Mouse (Mus musculus) heart, adult 18-20 months (tissue): Measurements from ENCODE around the gene Trim47. TPM values are rescaled to one million over a fixed set of nuclear protein-coding genes. Genes with fewer than 3 reads are reported as not detected.

ENCODE experiments used
- DNase-seq, 2 experiments: peaks; one replicate each; pipeline ENCODE4 v3.0.0; 2021 to 2022; ENCODE audit warnings: mixed read lengths in 1 of 2
- total RNA-seq, 2 experiments: library from RNA; stranded (reverse); gene quantifications; 2 replicates each; pipeline ENCODE4 v1.2.3; 2021

Trim47 gene
- total RNA-seq, 2 experiments from 2014 or later: 24.7 to 27.6 TPM

DNA sequence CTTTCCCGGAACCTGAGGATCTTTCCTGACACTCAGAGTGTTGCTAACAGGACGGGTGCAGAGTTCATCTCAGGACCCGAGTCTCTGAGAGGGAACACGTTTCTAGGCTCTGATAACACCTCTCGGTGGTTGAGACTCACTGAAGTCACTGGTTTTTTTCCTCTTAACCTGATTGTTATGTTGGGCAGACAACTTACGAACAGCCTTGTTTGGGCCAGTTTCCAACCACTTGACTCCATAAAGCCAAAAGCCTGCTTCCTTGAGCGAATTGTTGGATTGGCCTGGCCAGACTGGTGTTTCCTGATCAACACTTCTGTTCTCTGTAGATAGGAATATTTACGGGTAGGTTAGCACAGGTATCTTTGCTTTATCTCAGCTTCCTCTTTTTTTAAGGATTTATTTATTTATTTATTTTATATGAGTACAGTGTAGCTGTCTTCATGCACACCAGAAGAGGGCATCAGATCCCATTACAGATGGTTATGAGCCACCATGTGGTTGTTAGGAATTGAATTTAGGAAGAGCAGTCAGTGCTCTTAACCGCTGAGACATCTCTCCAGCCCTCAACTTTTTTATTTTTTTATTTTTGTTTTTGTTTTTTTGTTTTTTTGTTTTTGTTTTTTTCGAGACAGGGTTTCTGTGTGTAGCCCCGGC lies 38.1 kb downstream of the Trim47 start:
- peak; percentile 44 to 52 for DNase-seq

DNA sequence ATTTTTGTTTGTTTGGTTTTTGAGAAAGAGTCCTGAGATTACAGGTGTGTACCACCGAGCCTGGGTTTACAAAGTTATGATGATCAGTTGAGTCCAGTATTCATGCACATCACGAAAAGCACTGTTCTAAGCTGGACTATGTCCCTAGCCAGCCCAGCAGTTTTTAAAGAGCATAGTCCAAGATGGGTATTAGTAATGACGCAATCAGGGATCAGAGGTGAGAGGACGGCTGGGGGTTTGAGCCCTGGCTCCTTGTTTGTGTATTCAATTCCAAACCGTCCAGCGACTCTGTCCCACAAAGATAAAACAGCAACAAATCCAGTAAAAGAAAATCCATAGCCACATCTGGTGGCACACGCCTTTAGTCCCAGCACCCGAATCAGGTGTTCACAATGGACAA lies 38.8 kb downstream of the Trim47 start:
- DNase-seq: no peak

GRCm38 (mm10) chr11:116087194-116088130 lies 39.5 kb downstream of the Trim47 start:
- DNase-seq: peak; percentile 93 to 97

- peak; percentile 98 to 99 for DNase-seq
Measured at GRCm38 (mm10) chr11:116086258-116087193, 40.5 kb downstream of the Trim47 start, which contains the start of gene Wbp2. Gene Wbp2 (minus strand): TSS chr11:116086995.

DNA sequence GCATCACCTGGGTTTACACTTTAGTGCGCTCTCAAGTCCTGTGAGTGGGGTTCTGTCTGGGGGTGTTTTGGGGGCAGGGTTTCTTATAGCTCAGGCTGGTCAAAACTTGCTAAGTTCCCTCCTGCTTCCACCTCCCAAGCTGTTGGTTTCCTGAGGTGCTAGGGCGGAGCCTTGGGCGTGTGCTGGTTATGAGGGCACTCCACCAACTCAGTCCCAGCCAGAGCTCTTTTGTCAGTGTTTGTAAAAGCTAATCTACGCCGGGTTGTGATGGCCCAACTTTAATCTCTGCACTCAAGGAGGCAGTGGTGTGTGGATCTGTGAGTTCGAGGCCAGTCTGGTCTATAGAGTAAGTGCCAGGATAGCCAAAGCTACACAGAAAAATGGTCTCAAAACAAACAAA lies 42.8 kb downstream of the Trim47 start:
- no peak for DNase-seq

GRCm38 (mm10) chr11:116083096-116083672 lies 43.8 kb downstream of the Trim47 start:
- no peak for DNase-seq

DNA sequence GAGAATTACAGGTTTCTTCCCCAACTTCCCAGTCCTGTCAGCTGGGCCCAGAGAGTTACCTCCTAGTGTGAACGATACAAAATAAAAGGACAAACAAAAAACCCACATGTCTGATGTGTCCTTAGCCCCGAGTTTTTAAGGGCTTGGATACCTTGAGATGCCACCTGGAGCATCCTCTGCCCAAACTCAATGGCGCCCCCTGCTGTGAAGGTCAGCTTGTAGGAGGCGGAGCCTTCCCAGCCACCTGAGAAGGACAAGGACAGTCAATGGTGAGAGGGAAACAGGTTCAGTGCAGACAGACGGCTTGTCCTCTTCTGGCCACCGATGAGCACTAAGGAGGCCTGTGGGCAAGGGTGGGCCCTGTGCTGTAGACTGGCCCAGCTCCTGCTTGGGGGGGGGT lies 45.9 kb downstream of the Trim47 start:
- DNase-seq: peak in 1 of 2 experiments; percentile 74

- DNase-seq: no peak
Measured at GRCm38 (mm10) chr11:116079511-116079910, 47.5 kb downstream of the Trim47 start.

DNA sequence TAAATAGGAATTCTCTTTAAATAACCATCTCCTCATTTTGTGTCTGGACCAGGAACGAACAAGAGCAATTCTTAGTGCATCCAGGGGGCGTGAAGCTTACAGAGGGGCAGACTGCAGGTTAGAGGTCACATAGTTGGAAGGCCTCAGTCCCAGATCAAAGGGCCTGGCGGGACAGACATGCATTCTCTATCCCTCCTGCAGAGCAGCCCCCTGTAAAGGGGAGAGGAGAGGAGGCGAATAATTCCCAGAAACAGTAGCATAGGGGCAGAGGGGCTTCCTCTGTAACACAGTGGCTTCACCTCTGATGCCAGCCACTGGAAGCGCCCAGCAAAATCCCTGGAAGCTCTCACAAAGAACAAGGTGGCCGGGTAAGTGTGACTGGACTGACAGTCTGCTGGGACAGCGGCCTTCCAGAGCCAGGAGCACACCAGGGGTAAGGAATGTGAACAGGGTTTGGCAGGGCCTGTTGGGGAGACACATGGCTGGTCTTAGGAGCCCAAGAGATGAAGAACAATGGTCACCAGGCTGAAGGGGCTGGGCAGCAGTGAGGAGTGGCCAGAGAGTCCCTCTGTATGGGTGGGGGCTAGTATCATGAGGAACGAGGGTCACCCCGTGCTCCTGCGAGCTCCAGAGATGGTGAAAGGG lies 48.2 kb downstream of the Trim47 start:
- DNase-seq: no peak

DNA sequence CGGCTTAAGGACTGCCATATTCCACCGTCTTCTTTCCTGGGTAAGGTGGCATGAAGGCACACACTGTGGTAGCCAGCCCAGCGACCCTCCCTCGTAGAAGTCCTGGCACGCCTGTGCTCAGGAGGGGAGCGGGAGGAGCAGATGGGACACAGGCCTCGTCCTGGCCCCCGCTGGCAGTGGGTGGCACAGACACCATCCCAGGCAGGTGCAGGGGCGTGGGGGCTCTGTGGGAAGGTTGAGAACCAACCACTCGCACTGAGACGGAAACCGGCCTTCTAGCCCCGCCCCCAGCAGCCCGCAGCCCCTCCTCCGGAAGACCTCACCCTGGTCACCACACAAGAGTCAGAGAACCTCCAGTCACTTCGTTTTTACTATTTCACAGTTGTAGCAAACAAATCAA lies 48.8 kb downstream of the Trim47 start:
- peak; percentile 65 to 70 for DNase-seq

DNA sequence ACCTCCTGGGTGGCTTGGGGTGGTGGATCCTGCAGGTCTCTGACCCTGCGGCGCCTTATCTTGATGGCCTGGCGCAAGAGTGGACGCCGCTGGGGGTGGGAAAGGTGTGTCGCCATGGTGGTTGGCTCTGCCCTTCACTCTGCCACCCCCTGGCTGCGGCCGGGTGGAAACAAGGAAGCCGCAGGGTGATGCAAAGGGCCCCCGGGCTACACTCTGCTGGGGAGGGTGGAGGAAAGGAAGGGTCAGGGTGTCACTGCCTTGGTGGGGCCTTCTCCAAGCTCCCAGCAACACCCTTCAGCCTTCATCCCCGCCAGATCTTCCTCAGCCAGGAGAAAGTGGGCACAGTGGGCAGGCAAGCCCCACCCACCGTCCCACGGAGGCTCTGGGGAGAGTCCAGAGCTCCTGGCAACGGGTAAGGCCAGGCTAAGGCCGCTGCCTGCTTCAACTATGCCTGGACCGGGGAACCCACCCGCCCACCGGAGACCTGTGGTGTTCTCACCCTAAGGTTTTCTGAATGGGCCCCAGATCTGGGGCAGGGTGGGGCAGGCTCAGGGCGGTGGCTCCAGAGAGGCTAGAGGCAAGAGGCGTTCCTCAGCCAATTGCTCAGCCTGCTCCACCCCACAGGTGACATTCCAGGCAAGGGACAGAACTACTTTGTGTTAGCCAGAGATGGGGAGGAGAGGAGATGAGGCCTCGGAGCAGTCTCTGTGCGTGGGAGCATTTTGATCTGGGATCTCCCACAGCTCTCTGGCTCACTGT lies 49.4 kb downstream of the Trim47 start, which contains the start of gene Unc13d:
TSS of gene Unc13d (minus strand) at position 516 of the 759 bp plus-strand sequence.
- peak in 1 of 2 experiments; percentile 58 for DNase-seq

DNA sequence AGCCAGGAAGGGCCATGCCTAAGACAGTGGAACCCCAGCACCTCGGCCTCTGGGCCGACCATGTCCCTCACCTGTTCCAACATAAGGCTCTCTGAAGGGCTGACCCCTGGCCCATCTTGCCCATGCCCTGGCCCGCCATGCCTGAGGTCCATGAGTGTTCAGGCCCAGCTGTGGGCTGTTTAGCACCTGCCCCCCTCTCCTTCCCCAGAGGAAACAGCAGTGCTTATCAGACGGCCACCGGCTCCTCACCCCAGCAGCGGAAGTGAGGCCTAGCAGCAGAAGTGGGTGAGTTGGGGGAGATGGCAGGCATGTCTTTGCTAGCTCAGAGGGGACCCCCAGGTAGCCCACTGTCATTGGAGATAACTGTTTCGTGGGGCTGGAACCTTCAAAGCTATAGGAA lies 50.2 kb downstream of the Trim47 start:
- DNase-seq: no peak

- no peak for DNase-seq
Measured at GRCm38 (mm10) chr11:116076266-116076540, 50.8 kb downstream of the Trim47 start.

DNA sequence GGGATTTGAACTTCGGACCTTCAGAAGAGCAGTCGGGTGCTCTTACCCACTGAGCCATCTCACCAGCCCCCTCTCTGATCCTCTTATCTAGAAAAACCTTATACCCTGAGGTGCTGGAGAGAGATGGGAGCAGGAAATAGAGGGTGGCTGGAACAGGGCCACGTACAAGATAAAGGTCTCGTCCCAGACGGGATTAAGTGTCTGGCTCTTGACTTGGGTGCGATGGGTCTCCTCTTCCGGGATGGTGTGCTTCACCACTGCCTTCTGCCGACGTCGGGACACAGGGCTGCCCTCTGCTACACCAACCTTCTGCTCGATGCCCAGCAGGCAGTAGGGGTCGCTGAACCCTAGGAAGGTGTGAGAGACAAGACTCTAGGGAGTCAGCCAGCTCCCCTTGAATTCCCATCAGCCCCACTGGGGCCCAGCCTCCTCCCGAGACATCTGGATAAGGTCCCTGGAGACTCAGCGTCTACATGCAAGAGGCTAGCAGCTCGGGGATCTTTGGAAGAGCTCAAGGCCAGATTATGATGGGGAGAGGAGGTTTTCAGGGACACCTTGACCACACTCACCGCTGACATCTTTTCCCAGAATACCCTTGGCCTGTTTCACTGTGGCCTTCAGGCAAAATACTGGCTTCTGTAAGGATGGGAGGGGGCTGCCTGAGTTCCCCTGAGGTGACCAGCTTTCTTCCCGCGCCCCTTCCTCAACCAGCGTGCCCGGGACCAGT lies 51.3 kb downstream of the Trim47 start:
- no peak for DNase-seq

GRCm38 (mm10) chr11:116074436-116074991 lies 52.5 kb downstream of the Trim47 start:
- no peak for DNase-seq

GRCm38 (mm10) chr11:116072608-116073007 lies 54.4 kb downstream of the Trim47 start:
- DNase-seq: no peak

DNA sequence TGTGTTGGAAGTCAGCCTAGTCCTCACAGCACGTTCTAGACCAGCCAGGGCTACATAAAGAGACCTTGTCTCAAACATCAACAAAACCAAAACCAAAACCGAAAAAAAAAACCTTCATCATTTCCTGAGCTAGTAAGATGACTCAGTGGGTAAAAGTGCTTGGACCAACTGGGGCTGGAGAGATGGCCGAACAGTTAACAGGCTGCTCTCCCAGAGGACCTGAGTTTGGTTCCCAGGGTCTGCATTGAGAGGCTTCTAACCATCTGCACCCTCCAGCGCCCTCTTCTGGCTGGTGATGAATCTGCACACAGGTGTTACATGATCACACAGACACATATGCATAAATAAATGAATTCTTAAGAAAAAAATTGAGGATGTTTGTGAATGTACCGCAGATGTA lies 55.5 kb downstream of the Trim47 start:
- DNase-seq: no peak

DNA sequence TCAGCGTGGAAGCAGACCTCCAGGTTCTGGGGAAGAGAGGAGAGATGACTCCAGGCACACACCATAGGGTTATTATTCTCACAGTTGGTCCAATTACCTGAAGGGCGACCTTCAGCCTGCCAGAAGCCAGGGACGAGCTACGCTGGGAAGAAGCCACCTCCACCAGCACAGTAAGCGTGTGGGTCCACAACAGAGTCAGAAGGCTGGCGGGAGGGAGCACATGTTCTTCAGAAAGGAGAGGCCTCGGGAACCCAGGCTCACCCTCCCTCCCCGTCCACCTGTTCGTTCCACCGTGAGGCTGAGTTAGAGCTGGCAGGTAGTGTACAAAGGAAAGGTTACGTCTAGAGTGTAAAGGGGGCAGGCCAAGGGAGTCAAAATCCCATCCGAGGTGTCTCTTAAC lies 61.7 kb downstream of the Trim47 start:
- no peak for DNase-seq

- DNase-seq: no peak
Measured at GRCm38 (mm10) chr11:116064187-116064867, 62.7 kb downstream of the Trim47 start.
